Mouse (Mus musculus): ENCODE measurements around the gene Bhlha15. TPM values are rescaled to one million over a fixed set of nuclear protein-coding genes. Genes with fewer than 3 reads are reported as not detected.

Bhlha15 gene
- polyA plus RNA-seq (2014; fragmentation: Illumina TruSeq; extraction: RNeasy Lipid Tissue Mini Kit (QIAGEN cat#74804); ENCODE audit: low read depth, low replicate concordance) = not detected

GRCm38 (mm10) chr5:144189950-144190583, at the start of gene Bhlha15:
Gene Bhlha15 (plus strand): TSS chr5:144190286.

GRCm38 (mm10) chr5:144223503-144223862, 33.4 kb downstream of the Bhlha15 start, which contains the start of gene Tecpr1:
Gene Tecpr1 (minus strand): TSS chr5:144223615.

Other genes starting within 250 kb of the Bhlha15 start
- 67.6 TPM for gene Ccz1, start 175.4 kb upstream of the Bhlha15 start, polyA plus RNA-seq (2014; fragmentation: Illumina TruSeq; extraction: RNeasy Lipid Tissue Mini Kit (QIAGEN cat#74804); ENCODE audit: low read depth, low replicate concordance)
- not detected for gene Ocm, start 163.6 kb upstream of the Bhlha15 start, polyA plus RNA-seq (2014; fragmentation: Illumina TruSeq; extraction: RNeasy Lipid Tissue Mini Kit (QIAGEN cat#74804); ENCODE audit: low read depth, low replicate concordance)
- gene Lmtk2, start 89.8 kb upstream of the Bhlha15 start, polyA plus RNA-seq (2014; fragmentation: Illumina TruSeq; extraction: RNeasy Lipid Tissue Mini Kit (QIAGEN cat#74804); ENCODE audit: low read depth, low replicate concordance) = 2.9 TPM
- gene Tecpr1, start 33.3 kb downstream of the Bhlha15 start, polyA plus RNA-seq (2014; fragmentation: Illumina TruSeq; extraction: RNeasy Lipid Tissue Mini Kit (QIAGEN cat#74804); ENCODE audit: low read depth, low replicate concordance) = 0.56 TPM
- 59.6 TPM for gene Bri3, start 54.2 kb downstream of the Bhlha15 start, polyA plus RNA-seq (2014; fragmentation: Illumina TruSeq; extraction: RNeasy Lipid Tissue Mini Kit (QIAGEN cat#74804); ENCODE audit: low read depth, low replicate concordance)
- gene Baiap2l1, start 167.8 kb downstream of the Bhlha15 start, polyA plus RNA-seq (2014; fragmentation: Illumina TruSeq; extraction: RNeasy Lipid Tissue Mini Kit (QIAGEN cat#74804); ENCODE audit: low read depth, low replicate concordance) = 19.8 TPM